Mouse (Mus musculus) G1E (cell line): ENCODE measurements around the gene Smc3.

Experiments used
- CTCF ChIP-seq: IDR thresholded peaks from 2 replicates; pipeline ENCODE4 v1.5.1; 2012; ENCODE audit warnings: low read depth, low read length, inconsistent platforms, mixed read lengths
- GATA1 ChIP-seq: IDR thresholded peaks from 2 replicates; pipeline ENCODE4 v1.6.1; 2012; ENCODE audit warnings: borderline replicate concordance, low read length, inconsistent platforms, mixed read lengths
- GATA2 ChIP-seq: IDR thresholded peaks from 2 replicates; pipeline ENCODE4 v1.6.1; 2012; ENCODE audit warnings: low read depth, low read length, inconsistent platforms, borderline replicate concordance
- POLR2AphosphoS5 ChIP-seq: IDR thresholded peaks from 2 replicates; pipeline ENCODE4 v1.6.1; 2012; ENCODE audit warnings: low read depth, low read length, inconsistent platforms; ENCODE audit not compliant: insufficient replicate concordance
- TAL1 ChIP-seq: conservative IDR thresholded peaks from 2 replicates; pipeline ENCODE4 v1.6.1; 2012; ENCODE audit warnings: low read depth, low read length, inconsistent platforms, mixed read lengths

- TF ChIP-seq CTCF (no peak), TAL1 (no peak), GATA1 (no peak), POLR2AphosphoS5 (no peak), GATA2 (no peak)
These were observed 49.2 kb downstream of the Smc3 start for GRCm38 (mm10) chr19:53649361-53649760.
